Mouse (Mus musculus) adrenal gland, postnatal 10 days (tissue): ENCODE results near the gene Nip7. TPM values are rescaled to one million over a fixed set of nuclear protein-coding genes. Genes with fewer than 3 reads are reported as not detected.
"Not testable (repeated sequence)": the region's sequence is repeated elsewhere in the genome, so short reads cannot be mapped to it uniquely, and the experiment has no call there.

Experiments used
- DNase-seq: peaks from one replicate; pipeline ENCODE4 v3.0.0; 2021; ENCODE audit warnings: mixed read lengths
- long read RNA-seq, 2 experiments: library from polyadenylated mRNA; stranded (forward); transcript quantifications; one replicate each; pipeline ENCODE4 v2.0.0; 2021
- total RNA-seq, 2 experiments: library from RNA; stranded (reverse); gene quantifications; 2 replicates each; pipeline ENCODE4 v1.2.3; 2021

The Nip7 gene
- 10 to 100 TPM; 32.9 to 48.6 TPM for total RNA-seq
- long read RNA-seq, experiment 1, transcript Nip7-201 (5 exons, 3,036 nt): major isoform, 42 of 49 reads
- long read RNA-seq, experiment 1, partial matches to known transcripts: 2 of 49 reads
- long read RNA-seq, experiment 1, other reads (novel, unspliced or antisense): 5 of 49 reads
- long read RNA-seq, experiment 2, transcript Nip7-201 (5 exons, 3,036 nt): major isoform, 17 of 17 reads
- long read RNA-seq, experiment 2, partial matches to known transcripts: 0 of 17 reads
- long read RNA-seq, experiment 2, other reads (novel, unspliced or antisense): 0 of 17 reads

DNA sequence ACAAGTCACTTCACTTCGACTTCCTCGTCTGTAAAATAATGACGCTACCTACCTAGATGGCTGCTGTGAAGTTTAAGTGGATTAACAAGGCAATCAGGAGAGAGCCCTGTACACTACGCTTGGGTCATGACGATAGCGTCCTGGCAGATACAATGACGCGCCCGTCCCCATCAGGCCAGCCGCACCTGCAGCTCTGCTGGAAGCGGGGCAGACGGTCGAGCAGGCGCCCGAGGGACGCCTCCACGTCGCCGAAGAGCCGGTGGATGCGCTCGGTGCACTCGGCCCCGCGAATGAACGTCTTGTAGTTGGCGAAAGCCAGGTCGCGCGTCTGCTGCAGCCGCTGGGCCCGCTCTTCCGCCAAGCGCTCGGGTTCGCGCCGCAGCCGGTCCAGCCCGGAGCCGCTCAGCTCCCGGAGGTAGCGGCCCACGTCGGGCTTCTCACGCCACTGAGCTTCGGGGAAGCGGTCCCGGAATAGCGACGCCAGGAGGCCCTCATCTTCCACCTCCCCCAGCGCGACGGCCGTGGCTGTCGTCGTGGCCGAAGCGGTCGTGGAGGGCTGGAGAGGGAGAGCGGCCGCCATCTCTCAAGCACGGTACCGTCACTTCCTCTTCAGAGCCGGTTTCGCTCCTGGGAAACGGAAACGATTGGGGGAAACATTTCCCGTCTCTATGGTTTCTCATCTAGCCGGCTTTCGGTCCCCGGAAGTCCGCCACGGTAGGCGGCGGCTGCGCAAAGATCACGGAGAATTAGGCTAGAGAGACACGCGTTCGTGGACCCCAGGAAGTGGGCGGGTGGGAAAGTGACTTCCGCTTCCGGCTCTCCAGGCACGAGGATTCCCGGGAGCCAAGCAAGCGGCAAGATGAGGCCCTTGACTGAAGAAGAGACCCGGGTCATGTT is at the start of gene Nip7, which contains the start of gene Cog8:
Gene Nip7 (plus strand): TSS at position 802 of the 897 bp plus-strand sequence.
Gene Cog8 (minus strand): TSS at position 614 of the 897 bp plus-strand sequence.
- DNase-seq: peak; percentile 96

DNA sequence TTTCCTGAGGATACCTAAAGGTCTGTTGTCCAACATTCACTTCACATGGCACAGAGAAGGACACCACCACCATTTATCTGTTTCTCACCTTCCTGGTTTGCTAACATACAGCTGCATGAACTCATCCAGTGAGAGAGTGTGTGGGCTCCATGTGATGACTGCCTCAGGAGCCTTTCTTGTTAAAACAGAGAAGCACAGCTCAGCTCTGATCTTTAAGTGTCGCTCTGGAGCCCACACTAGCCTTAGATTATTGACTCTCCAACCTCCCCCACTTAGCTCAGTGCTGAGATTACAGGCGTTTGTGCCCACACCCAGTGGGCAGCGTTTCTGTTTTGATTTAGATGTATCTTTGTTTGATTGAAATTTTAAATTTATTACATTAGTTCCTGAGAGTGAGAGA is 48.9 kb upstream of the Nip7 start:
- no peak for DNase-seq

GRCm38 (mm10) chr8:107012666-107013065 is 44.0 kb upstream of the Nip7 start:
- DNase-seq: no peak

DNA sequence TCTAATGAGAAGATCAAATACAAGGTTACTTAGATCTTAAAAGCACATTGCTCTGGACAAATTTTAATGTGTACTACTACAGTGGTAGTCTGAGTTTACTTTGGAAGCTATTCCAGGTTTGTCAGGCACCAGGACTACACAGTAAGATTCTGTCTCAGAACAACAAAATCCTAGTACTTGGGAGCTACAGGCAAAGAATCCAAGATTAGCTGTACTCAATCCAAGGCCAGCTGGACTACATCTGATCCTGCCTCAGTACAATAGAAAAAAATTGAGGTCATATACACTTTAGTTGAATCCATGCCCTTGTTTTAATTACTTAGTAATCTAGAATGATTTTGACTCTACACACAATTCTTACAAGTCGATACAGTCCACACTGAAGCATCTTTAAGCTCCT is 41.8 kb upstream of the Nip7 start:
- no peak for DNase-seq

- DNase-seq: peak; percentile 63
Observed at GRCm38 (mm10) chr8:107023479-107023878, 33.2 kb upstream of the Nip7 start.

GRCm38 (mm10) chr8:107029310-107029709 is 27.4 kb upstream of the Nip7 start:
- DNase-seq: no peak

GRCm38 (mm10) chr8:107030058-107030457 is 26.6 kb upstream of the Nip7 start:
- DNase-seq: no peak

- peak; percentile 100 for DNase-seq
Observed at GRCm38 (mm10) chr8:107030650-107031576, 25.8 kb upstream of the Nip7 start, which contains the start of gene Vps4a. Gene Vps4a, plus strand, starts transcription at chr8:107031222.

DNA sequence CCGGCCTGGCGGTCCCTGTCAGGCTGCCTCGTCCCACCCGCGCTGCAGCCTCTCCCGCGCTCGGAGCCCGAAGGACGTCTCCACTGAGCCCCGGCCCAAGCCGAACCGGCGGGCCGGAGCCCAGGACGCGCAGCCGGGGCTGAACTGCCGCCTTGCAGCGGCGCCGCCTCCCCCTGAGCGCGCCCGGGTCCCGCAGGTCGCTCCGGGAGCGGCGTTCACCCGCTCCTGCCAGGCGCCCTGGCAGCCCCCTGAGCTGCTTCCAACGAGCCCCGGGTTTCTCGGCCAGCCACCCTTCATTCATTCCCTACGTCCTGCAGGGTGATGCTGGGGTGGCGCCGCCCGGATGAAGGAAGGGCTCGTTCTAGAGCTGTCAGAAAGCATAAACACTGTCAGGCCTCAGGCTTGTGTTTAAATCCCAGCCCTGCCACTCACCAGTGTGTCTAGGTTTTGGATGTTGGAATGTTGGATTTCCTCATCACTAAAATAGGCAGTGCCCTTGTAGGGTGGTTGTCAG is 25.0 kb upstream of the Nip7 start:
- DNase-seq: no peak

DNA sequence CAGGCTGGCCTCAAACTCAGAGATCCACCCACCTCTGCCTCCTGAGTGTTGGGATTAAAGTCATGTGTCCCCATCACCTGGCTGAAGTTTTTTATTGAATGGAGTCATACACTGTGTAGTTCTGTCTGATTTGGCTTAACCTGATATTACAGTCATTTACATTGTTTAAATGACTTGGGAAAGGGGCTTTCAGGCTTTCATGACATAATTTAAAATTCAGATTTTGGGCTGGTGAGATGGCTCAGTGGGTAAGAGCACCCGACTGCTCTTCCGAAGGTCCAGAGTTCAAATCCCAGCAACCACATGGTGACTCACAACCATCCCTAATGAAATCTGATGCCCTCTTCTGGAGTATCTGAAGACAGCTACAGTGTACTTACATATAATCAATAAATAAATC is 23.1 kb upstream of the Nip7 start:
- not testable (repeated sequence) for DNase-seq

DNA sequence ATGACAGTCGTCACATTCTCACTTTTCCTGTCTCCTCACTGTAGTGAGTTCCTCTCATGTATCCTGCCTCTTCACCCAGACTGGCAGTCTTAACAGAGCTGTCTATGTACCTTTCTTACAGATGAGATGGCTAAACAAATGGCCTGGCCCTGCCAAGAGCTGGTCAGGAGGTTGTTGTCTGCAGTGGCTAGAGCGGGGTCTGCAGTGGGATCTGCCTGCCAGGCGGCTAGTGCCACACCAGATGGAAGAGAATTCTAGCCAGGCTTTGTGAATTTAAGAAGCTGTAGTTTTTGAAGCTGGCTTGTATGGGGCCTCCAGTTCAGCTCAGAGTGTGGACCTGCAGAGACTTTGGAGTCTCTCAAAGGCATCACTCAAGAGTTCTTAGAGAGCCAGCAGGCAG is 21.0 kb upstream of the Nip7 start:
- DNase-seq: no peak

DNA sequence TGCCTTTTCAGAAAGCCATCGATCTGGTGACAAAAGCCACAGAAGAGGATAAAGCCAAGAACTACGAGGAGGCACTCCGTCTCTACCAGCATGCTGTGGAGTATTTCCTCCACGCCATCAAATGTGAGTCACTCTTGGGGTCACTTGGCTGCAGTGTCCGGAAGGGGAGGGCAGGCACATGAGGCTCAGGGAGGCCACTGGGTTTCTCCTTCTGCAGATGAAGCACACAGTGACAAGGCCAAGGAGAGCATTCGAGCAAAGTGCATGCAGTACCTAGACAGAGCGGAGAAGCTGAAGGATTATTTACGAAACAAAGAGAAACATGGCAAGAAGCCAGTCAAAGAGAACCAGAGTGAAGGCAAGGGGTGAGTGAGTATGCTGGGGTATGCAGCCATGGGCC is 20.1 kb upstream of the Nip7 start:
- DNase-seq: no peak

DNA sequence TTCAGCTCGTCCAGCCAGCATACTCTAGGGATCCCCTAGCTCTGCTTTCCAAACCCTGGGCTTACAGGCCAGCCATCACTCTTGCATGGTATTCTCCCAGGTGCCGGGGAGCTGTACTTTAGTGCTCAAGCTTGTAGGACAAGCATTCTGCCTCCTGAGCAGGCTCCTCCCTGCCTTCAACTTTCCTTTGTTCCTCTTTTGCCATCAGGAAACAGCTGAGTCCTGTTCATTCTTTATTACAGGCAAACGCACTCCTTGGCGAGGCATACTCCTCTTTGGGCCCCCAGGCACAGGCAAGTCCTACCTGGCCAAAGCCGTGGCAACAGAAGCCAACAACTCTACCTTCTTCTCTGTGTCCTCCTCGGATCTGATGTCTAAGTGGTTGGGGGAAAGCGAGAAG is 16.0 kb upstream of the Nip7 start:
- no peak for DNase-seq

- no peak for DNase-seq
Observed at GRCm38 (mm10) chr8:107045478-107045877, 11.2 kb upstream of the Nip7 start.

GRCm38 (mm10) chr8:107046976-107047375 is 9.7 kb upstream of the Nip7 start:
- DNase-seq: no peak

DNA sequence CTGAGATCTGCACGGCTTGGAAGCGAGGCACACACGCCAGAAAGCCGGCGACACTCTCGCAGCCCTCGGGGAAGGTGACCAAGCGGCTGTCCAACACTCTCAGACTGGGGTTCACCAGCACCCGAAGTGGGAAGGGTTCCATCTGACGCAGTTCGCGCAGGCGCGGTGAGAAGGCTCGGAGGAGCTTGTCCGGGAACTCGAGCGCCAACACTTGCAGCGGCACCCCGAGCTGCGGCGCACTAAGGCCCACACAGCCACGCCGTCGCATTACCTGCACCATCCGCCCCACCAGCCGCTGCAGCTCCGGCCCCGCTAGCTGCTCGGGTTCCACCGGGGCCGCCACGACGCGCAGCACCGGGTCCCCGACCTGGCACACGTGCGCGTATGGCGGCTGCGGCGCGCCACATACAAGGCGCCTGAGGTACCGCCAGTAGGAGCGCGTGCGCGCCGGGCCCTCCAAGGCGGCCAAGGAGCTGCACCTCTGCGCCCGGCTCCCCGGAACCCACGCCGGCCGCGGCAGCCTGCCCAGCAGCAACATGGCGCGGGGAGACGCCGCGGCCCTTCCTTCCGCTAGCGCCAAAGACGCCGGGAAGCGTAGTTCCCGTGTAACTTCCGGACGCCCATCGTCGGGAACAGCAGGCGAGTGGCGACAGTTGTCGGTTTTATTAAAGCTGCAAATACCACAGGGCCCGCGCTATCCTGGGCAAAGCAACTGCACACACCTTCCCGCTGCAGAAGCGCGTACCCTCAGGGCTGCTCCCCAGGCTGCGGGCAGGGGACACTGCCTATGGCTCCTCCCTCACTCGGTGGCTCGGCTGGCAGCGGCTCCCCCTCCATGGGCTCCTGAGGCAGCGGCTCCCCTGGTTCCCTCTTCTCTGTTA is 8.4 kb upstream of the Nip7 start, which contains the start of gene Pdf:
Gene Pdf (minus strand): TSS at position 554 of the 881 bp plus-strand sequence.
- DNase-seq: peak; percentile 88

GRCm38 (mm10) chr8:107049480-107049879 is 7.2 kb upstream of the Nip7 start:
- DNase-seq: no peak

- DNase-seq: peak; percentile 37
Observed at GRCm38 (mm10) chr8:107052046-107052445, 4.6 kb upstream of the Nip7 start.

- DNase-seq: no peak
Observed at GRCm38 (mm10) chr8:107056973-107057369, 294 bp downstream of the Nip7 start.

GRCm38 (mm10) chr8:107062613-107063012 is 5.9 kb downstream of the Nip7 start:
- no peak for DNase-seq
